Mouse (Mus musculus): ENCODE data around the gene Hdgfl3. TPM values are rescaled to one million over a fixed set of nuclear protein-coding genes. Genes with fewer than 3 reads are reported as not detected.
A peak's percentile ranks its signal among the peaks of the same experiment; 100 is the strongest.

Gene Hdgfl3
- polyA plus RNA-seq, 1 experiment = not detected

GRCm38 (mm10) chr7:81873807-81874206 is 60.5 kb downstream of the Hdgfl3 start:
- peaks cover 15% of the 10 kb centered on the region for H3K27me3 ChIP-seq (ENCODE audit: control insufficient read depth, insufficient read depth, insufficient read length)
- H3K36me3 ChIP-seq (ENCODE audit: control insufficient read depth, insufficient read depth) = no peaks in the 10 kb centered on the region
- H3K4me3 ChIP-seq (ENCODE audit: insufficient read depth, poor library complexity, severe bottlenecking) = no peak overlapping the region
- H3K79me2 ChIP-seq (ENCODE audit: control insufficient read depth, insufficient read depth) = no peaks in the 10 kb centered on the region
- no peaks in the 10 kb centered on the region for H3K79me3 ChIP-seq (ENCODE audit: low read depth)
- no peak for TF ChIP-seq CTCF (IDR thresholded peaks at IDR 0.05; ENCODE audit: control insufficient read depth, insufficient read depth, insufficient read length)
- no peak for TF ChIP-seq CEBPB (IDR thresholded peaks at IDR 0.05; ENCODE audit: low read depth)
- no peak for TF ChIP-seq FOSL1 (IDR thresholded peaks at IDR 0.05; ENCODE audit: insufficient read depth, low read length, poor library complexity, severe bottlenecking)
- TF ChIP-seq MYOD1 (IDR thresholded peaks at IDR 0.05; ENCODE audit: control insufficient read depth, insufficient read length, low read depth) = no peak
- no peak for TF ChIP-seq MYOG (IDR thresholded peaks at IDR 0.05; ENCODE audit: control insufficient read depth, extremely low read depth, insufficient read length)
- TF ChIP-seq MAX (IDR thresholded peaks at IDR 0.05) = no peak
- no peak for TF ChIP-seq USF1 (IDR thresholded peaks at IDR 0.05; ENCODE audit: low read depth)
- no peak overlapping the region for H3ac ChIP-seq (ENCODE audit: control insufficient read depth, insufficient read length, low read depth)

GRCm38 (mm10) chr7:81872493-81873013 is 61.7 kb downstream of the Hdgfl3 start:
- TF ChIP-seq MYOD1 (IDR thresholded peaks at IDR 0.05; ENCODE audit: control insufficient read depth, insufficient read length, low read depth) (no peak), CTCF (IDR thresholded peaks at IDR 0.05; ENCODE audit: control insufficient read depth, insufficient read depth, insufficient read length) (no peak), USF1 (IDR thresholded peaks at IDR 0.05; ENCODE audit: low read depth) (no peak), FOSL1 (IDR thresholded peaks at IDR 0.05; ENCODE audit: insufficient read depth, low read length, poor library complexity, severe bottlenecking) (no peak), MAX (IDR thresholded peaks at IDR 0.05) (no peak), MYOG (IDR thresholded peaks at IDR 0.05; ENCODE audit: control insufficient read depth, extremely low read depth, insufficient read length) (no peak), CEBPB (IDR thresholded peaks at IDR 0.05; ENCODE audit: low read depth) (no peak)
- no peaks in the 10 kb centered on the region for H3K79me2 ChIP-seq (ENCODE audit: control insufficient read depth, insufficient read depth)
- H3K4me3 ChIP-seq (ENCODE audit: insufficient read depth, poor library complexity, severe bottlenecking) = no peak overlapping the region
- no peaks in the 10 kb centered on the region for H3K79me3 ChIP-seq (ENCODE audit: low read depth)
- peaks cover 3% of the 10 kb centered on the region for H3K27me3 ChIP-seq (ENCODE audit: control insufficient read depth, insufficient read depth, insufficient read length)
- no peak overlapping the region for H3ac ChIP-seq (ENCODE audit: control insufficient read depth, insufficient read length, low read depth)
- no peaks in the 10 kb centered on the region for H3K36me3 ChIP-seq (ENCODE audit: control insufficient read depth, insufficient read depth)

- no peak overlapping the region for H3ac ChIP-seq (ENCODE audit: control insufficient read depth, insufficient read length, low read depth)
- TF ChIP-seq CEBPB (IDR thresholded peaks at IDR 0.05; ENCODE audit: low read depth) = no peak
- peak; percentile 94 for TF ChIP-seq CTCF (IDR thresholded peaks at IDR 0.05; ENCODE audit: control insufficient read depth, insufficient read depth, insufficient read length)
- no peak for TF ChIP-seq MYOD1 (IDR thresholded peaks at IDR 0.05; ENCODE audit: control insufficient read depth, insufficient read length, low read depth)
- TF ChIP-seq FOSL1 (IDR thresholded peaks at IDR 0.05; ENCODE audit: insufficient read depth, low read length, poor library complexity, severe bottlenecking) = no peak
- no peak for TF ChIP-seq MYOG (IDR thresholded peaks at IDR 0.05; ENCODE audit: control insufficient read depth, extremely low read depth, insufficient read length)
- no peaks in the 10 kb centered on the region for H3K79me3 ChIP-seq (ENCODE audit: low read depth)
- peaks cover 3% of the 10 kb centered on the region for H3K27me3 ChIP-seq (ENCODE audit: control insufficient read depth, insufficient read depth, insufficient read length)
- no peak overlapping the region for H3K4me3 ChIP-seq (ENCODE audit: insufficient read depth, poor library complexity, severe bottlenecking)
- H3K36me3 ChIP-seq (ENCODE audit: control insufficient read depth, insufficient read depth) = no peaks in the 10 kb centered on the region
- H3K79me2 ChIP-seq (ENCODE audit: control insufficient read depth, insufficient read depth) = no peaks in the 10 kb centered on the region
These were observed 66.1 kb downstream of the Hdgfl3 start for GRCm38 (mm10) chr7:81868158-81868557.

GRCm38 (mm10) chr7:81867231-81867930 is 66.9 kb downstream of the Hdgfl3 start:
- TF ChIP-seq MAX (IDR thresholded peaks at IDR 0.05) = no peak
- no peak for TF ChIP-seq CEBPB (IDR thresholded peaks at IDR 0.05; ENCODE audit: low read depth)
- TF ChIP-seq MYOG (IDR thresholded peaks at IDR 0.05; ENCODE audit: control insufficient read depth, extremely low read depth, insufficient read length) = no peak
- H3K4me3 ChIP-seq (ENCODE audit: insufficient read depth, poor library complexity, severe bottlenecking) = no peak overlapping the region
- no peak overlapping the region for H3ac ChIP-seq (ENCODE audit: control insufficient read depth, insufficient read length, low read depth)
- H3K79me3 ChIP-seq (ENCODE audit: low read depth) = no peaks in the 10 kb centered on the region
- no peaks in the 10 kb centered on the region for H3K79me2 ChIP-seq (ENCODE audit: control insufficient read depth, insufficient read depth)
- peaks cover 3% of the 10 kb centered on the region for H3K27me3 ChIP-seq (ENCODE audit: control insufficient read depth, insufficient read depth, insufficient read length)
- H3K36me3 ChIP-seq (ENCODE audit: control insufficient read depth, insufficient read depth) = no peaks in the 10 kb centered on the region

- Histone ChIP-seq H3K79me3 (ENCODE audit: low read depth) (no peaks in the 10 kb centered on the region), H3K79me2 (ENCODE audit: control insufficient read depth, insufficient read depth) (no peaks in the 10 kb centered on the region), H3ac (ENCODE audit: control insufficient read depth, insufficient read length, low read depth) (no peak overlapping the region), H3K27me3 (ENCODE audit: control insufficient read depth, insufficient read depth, insufficient read length) (peaks cover 5% of the 10 kb centered on the region), H3K4me3 (ENCODE audit: insufficient read depth, poor library complexity, severe bottlenecking) (no peak overlapping the region), H3K36me3 (ENCODE audit: control insufficient read depth, insufficient read depth) (no peaks in the 10 kb centered on the region)
- TF ChIP-seq CEBPB (IDR thresholded peaks at IDR 0.05; ENCODE audit: low read depth) = no peak
- TF ChIP-seq USF1 (IDR thresholded peaks at IDR 0.05; ENCODE audit: low read depth) = no peak
- TF ChIP-seq MAX (IDR thresholded peaks at IDR 0.05) = no peak
- no peak for TF ChIP-seq MYOD1 (IDR thresholded peaks at IDR 0.05; ENCODE audit: control insufficient read depth, insufficient read length, low read depth)
- TF ChIP-seq MYOG (IDR thresholded peaks at IDR 0.05; ENCODE audit: control insufficient read depth, extremely low read depth, insufficient read length) = no peak
- no peak for TF ChIP-seq CTCF (IDR thresholded peaks at IDR 0.05; ENCODE audit: control insufficient read depth, insufficient read depth, insufficient read length)
- no peak for TF ChIP-seq FOSL1 (IDR thresholded peaks at IDR 0.05; ENCODE audit: insufficient read depth, low read length, poor library complexity, severe bottlenecking)
These were observed 68.3 kb downstream of the Hdgfl3 start for GRCm38 (mm10) chr7:81865937-81866336.

GRCm38 (mm10) chr7:81864552-81864951 is 69.7 kb downstream of the Hdgfl3 start:
- Histone ChIP-seq H3K79me3 (ENCODE audit: low read depth) (no peaks in the 10 kb centered on the region), H3K27me3 (ENCODE audit: control insufficient read depth, insufficient read depth, insufficient read length) (peaks cover 11% of the 10 kb centered on the region), H3K4me3 (ENCODE audit: insufficient read depth, poor library complexity, severe bottlenecking) (no peak overlapping the region), H3K36me3 (ENCODE audit: control insufficient read depth, insufficient read depth) (no peaks in the 10 kb centered on the region), H3K79me2 (ENCODE audit: control insufficient read depth, insufficient read depth) (no peaks in the 10 kb centered on the region), H3ac (ENCODE audit: control insufficient read depth, insufficient read length, low read depth) (no peak overlapping the region)
- TF ChIP-seq CEBPB (IDR thresholded peaks at IDR 0.05; ENCODE audit: low read depth) (no peak), CTCF (IDR thresholded peaks at IDR 0.05; ENCODE audit: control insufficient read depth, insufficient read depth, insufficient read length) (no peak), MAX (IDR thresholded peaks at IDR 0.05) (no peak), FOSL1 (IDR thresholded peaks at IDR 0.05; ENCODE audit: insufficient read depth, low read length, poor library complexity, severe bottlenecking) (no peak), MYOG (IDR thresholded peaks at IDR 0.05; ENCODE audit: control insufficient read depth, extremely low read depth, insufficient read length) (no peak), MYOD1 (IDR thresholded peaks at IDR 0.05; ENCODE audit: control insufficient read depth, insufficient read length, low read depth) (no peak), USF1 (IDR thresholded peaks at IDR 0.05; ENCODE audit: low read depth) (no peak)

Measured in C2C12 (cell line).